25 mouse cellular contexts compared by ENCODE assay signal in genomic region chr13:59796466-59796848, GRCm38 (mm10). TPM values are rescaled to one million over a fixed set of nuclear protein-coding genes. Genes with fewer than 3 reads are reported as not detected.
DNase-seq lines count a peak whose midpoint lies in the region; ATAC-seq and TF ChIP-seq lines count a peak whose summit lies in the region.
"Had no signal": no experiment of that assay in that cellular context is flagged by ENCODE, and none has a peak within 500 bp of the region (broad histone marks: within the 10 kb centered on the region; RNA-seq: fewer than 3 reads in every experiment).

No protein-coding gene starts in this region.

- no peaks in the 10 kb centered on the region for H3K27me3 ChIP-seq in spleen, adult 2 months (ENCODE audit: control insufficient read depth, insufficient read depth, low read length)
- H3K27me3 ChIP-seq in liver, embryonic 13.5 days: no peaks in the 10 kb centered on the region
- no peaks in the 10 kb centered on the region for H3K27me3 ChIP-seq in kidney, embryonic 15.5 days
- no peaks in the 10 kb centered on the region for H3K27me3 ChIP-seq in hindbrain, embryonic 11.5 days (ENCODE audit: control insufficient read depth, insufficient read depth, low read length)
- H3K27me3 ChIP-seq: hindbrain, embryonic 12.5 days; stomach, embryonic 15.5 days had no signal

- no peak for TF ChIP-seq CTCF in spleen, adult 2 months (IDR thresholded peaks at IDR 0.05; ENCODE audit: extremely low read depth, insufficient read depth, insufficient read length, insufficient replicate concordance)
- no peak for TF ChIP-seq CTCF in bone marrow, adult 2 months (IDR thresholded peaks at IDR 0.05; ENCODE audit: control insufficient read depth, insufficient read depth, low read length)

- H3K9ac ChIP-seq in liver, embryonic 13.5 days: peak overlapping the region; percentile 66
- H3K9ac ChIP-seq in kidney, embryonic 15.5 days: no peak overlapping the region
- H3K9ac ChIP-seq in hindbrain, embryonic 11.5 days (ENCODE audit: low read depth, low read length): no peak overlapping the region
- H3K9ac ChIP-seq: hindbrain, embryonic 12.5 days; stomach, embryonic 15.5 days had no signal

- H3K4me1 ChIP-seq in spleen, adult 2 months (ENCODE audit: control insufficient read depth, insufficient read depth, insufficient read length): peaks cover 2% of the 10 kb centered on the region; the same call in 1 of the 2 replicates
- peaks cover 8% of the 10 kb centered on the region for H3K4me1 ChIP-seq in bone marrow, adult 2 months (ENCODE audit: control insufficient read depth, insufficient read depth, low read length)
- peaks cover 71% of the 10 kb centered on the region for H3K4me1 ChIP-seq in liver, embryonic 13.5 days (replicated peaks)
- no peaks in the 10 kb centered on the region for H3K4me1 ChIP-seq in kidney, embryonic 15.5 days
- no peaks in the 10 kb centered on the region for H3K4me1 ChIP-seq in hindbrain, embryonic 11.5 days (replicated peaks; ENCODE audit: control insufficient read depth, insufficient read depth, low read length)
- H3K4me1 ChIP-seq: embryonic facial prominence, embryonic 10.5 days; hindbrain, embryonic 12.5 days; stomach, embryonic 15.5 days had no signal

- no peak for ATAC-seq in liver, embryonic 13.5 days (ENCODE audit: low read depth)
- no peak for ATAC-seq in kidney, embryonic 15.5 days (replicated peaks; ENCODE audit: low FRiP score)
- no peak for ATAC-seq in hindbrain, embryonic 11.5 days (ENCODE audit: low FRiP score)
- ATAC-seq: forebrain, embryonic 14.5 days had no signal

- WGBS in spleen, adult 2 months: 96% methylated on average over 9 of the region's 9 CpGs
- WGBS in bone marrow, adult 2 months: 92% methylated on average over 9 of the region's 9 CpGs
- 86% methylated on average over 9 of the region's 9 CpGs for WGBS in liver, embryonic 13.5 days (ENCODE audit: insufficient replicate concordance)
- WGBS in kidney, embryonic 15.5 days: 94% methylated on average over 9 of the region's 9 CpGs
- WGBS in hindbrain, embryonic 11.5 days: 91% methylated on average over 9 of the region's 9 CpGs

- no peak for TF ChIP-seq POLR2A in spleen, adult 2 months (IDR thresholded peaks at IDR 0.05; ENCODE audit: low read depth, low read length)
- no peak for TF ChIP-seq POLR2A in bone marrow, adult 2 months (IDR thresholded peaks at IDR 0.05; ENCODE audit: borderline replicate concordance, control insufficient read depth, low read depth, low read length)

- H3K9me3 ChIP-seq in liver, embryonic 13.5 days (replicated peaks): no peaks in the 10 kb centered on the region
- no peaks in the 10 kb centered on the region for H3K9me3 ChIP-seq in kidney, embryonic 15.5 days (replicated peaks)
- H3K9me3 ChIP-seq in hindbrain, embryonic 11.5 days (ENCODE audit: control insufficient read depth, low read length): no peaks in the 10 kb centered on the region
- H3K9me3 ChIP-seq: embryonic facial prominence, embryonic 10.5 days; hindbrain, embryonic 12.5 days; stomach, embryonic 15.5 days had no signal

- no peak for DNase-seq in spleen, adult 2 months (ENCODE audit: low read depth in 1 of 2, low spot score in 2 of 2)
- no peak for DNase-seq in spleen, postnatal 36 days (ENCODE audit: low spot score in 2 of 2)
- no peak for DNase-seq in liver, embryonic 13.5 days
- no peak for DNase-seq in Muller cell, postnatal 12 days (ENCODE audit: inconsistent ontology term)
- no peak for DNase-seq in hindbrain, embryonic 11.5 days (ENCODE audit: low spot score)
- DNase-seq: adrenal gland, adult 2 months; cerebellum, adult 9-10 months; gastrocnemius, postnatal 10 days; heart, adult 18-20 months; kidney, adult 9 months; lung, adult 2 months; retina, postnatal 1 day; right cerebral cortex, postnatal 4 days; thymus, adult 2 months had no signal

- H3K4me3 ChIP-seq in spleen, adult 2 months (ENCODE audit: extremely low read depth, insufficient read depth, insufficient read length): no peak overlapping the region
- H3K4me3 ChIP-seq in bone marrow, adult 2 months (replicated peaks; ENCODE audit: control insufficient read depth, low read depth, low read length): no peak overlapping the region
- peak overlapping the region; percentile 11 for H3K4me3 ChIP-seq in liver, embryonic 13.5 days (replicated peaks)
- H3K4me3 ChIP-seq in kidney, embryonic 15.5 days (replicated peaks): no peak overlapping the region
- H3K4me3 ChIP-seq in hindbrain, embryonic 11.5 days (ENCODE audit: low read depth, low read length): no peak overlapping the region
- H3K4me3 ChIP-seq: embryonic facial prominence, embryonic 10.5 days; hindbrain, embryonic 12.5 days; stomach, embryonic 15.5 days had no signal

- peaks cover 66% of the 10 kb centered on the region for H3K36me3 ChIP-seq in spleen, adult 2 months (ENCODE audit: control insufficient read depth, insufficient read depth, low read length)
- H3K36me3 ChIP-seq in liver, embryonic 13.5 days: peaks cover 99% of the 10 kb centered on the region
- H3K36me3 ChIP-seq in kidney, embryonic 15.5 days: peaks cover 99% of the 10 kb centered on the region
- H3K36me3 ChIP-seq in hindbrain, embryonic 11.5 days (ENCODE audit: control insufficient read depth, insufficient read depth, low read length): peaks cover 13% of the 10 kb centered on the region

- peak overlapping the region; percentile 51 for H3K4me2 ChIP-seq in liver, embryonic 13.5 days
- H3K4me2 ChIP-seq in kidney, embryonic 15.5 days: no peak overlapping the region
- no peak overlapping the region for H3K4me2 ChIP-seq in hindbrain, embryonic 11.5 days (replicated peaks; ENCODE audit: low read depth, low read length)
- H3K4me2 ChIP-seq: hindbrain, embryonic 12.5 days; stomach, embryonic 15.5 days had no signal

- H3K27ac ChIP-seq in spleen, adult 2 months (ENCODE audit: insufficient read depth, low read length): peak overlapping the region; percentile 7; the same call in 1 of the 2 replicates
- peak overlapping the region; percentile 95 for H3K27ac ChIP-seq in bone marrow, adult 2 months (ENCODE audit: control insufficient read depth, insufficient read depth, low read depth, low read length, poor library complexity)
- peak overlapping the region; percentile 97 for H3K27ac ChIP-seq in liver, embryonic 13.5 days
- no peak overlapping the region for H3K27ac ChIP-seq in kidney, embryonic 15.5 days
- no peak overlapping the region for H3K27ac ChIP-seq in hindbrain, embryonic 11.5 days (ENCODE audit: low read depth, low read length)
- H3K27ac ChIP-seq: embryonic facial prominence, embryonic 10.5 days; hindbrain, embryonic 12.5 days; stomach, embryonic 15.5 days had no signal

RNA-seq across cellular contexts. Expression of gene Gm49354, which starts 14.4 kb away (rescaled TPM):
- not detected in 2 replicates for polyA plus RNA-seq in spleen, adult 2 months (2012; rRNA removed)
- 30.5 TPM in 1 of 2 replicates, not detected in the other for polyA plus RNA-seq in bone marrow, adult 2 months (2011; ENCODE audit: insufficient read depth, insufficient read length, low replicate concordance, missing spikeins)
- polyA plus RNA-seq in liver, embryonic 13.5 days (2015; fragmentation: Nextera tagmentation; extraction: Ambion mirVana): not detected in 2 replicates
- not detected in 2 replicates for polyA plus RNA-seq in kidney, embryonic 15.5 days (2015; fragmentation: Nextera tagmentation; extraction: Ambion mirVana)
- not detected in 2 replicates for polyA plus RNA-seq in hindbrain, embryonic 11.5 days (2014; fragmentation: Nextera tagmentation; extraction: Ambion mirVana)
- polyA plus RNA-seq: adrenal gland, adult 2 months; C2C12; embryonic facial prominence, embryonic 10.5 days; forebrain, embryonic 14.5 days; heart, postnatal 0 days; hindbrain, embryonic 12.5 days; large intestine, adult 2 months; limb, embryonic 11.5 days; lung, adult 2 months; midbrain, postnatal 0 days; stomach, embryonic 15.5 days; thymus, adult 2 months had no signal

RNA-seq across cellular contexts. Expression of gene Tut7, which starts 26.5 kb away (rescaled TPM):
- 21.2 and 22.2 TPM in 2 replicates for polyA plus RNA-seq in spleen, adult 2 months (2012; rRNA removed)
- 236 and 243 TPM in 2 replicates for polyA plus RNA-seq in bone marrow, adult 2 months (2011; ENCODE audit: insufficient read depth, insufficient read length, low replicate concordance, missing spikeins)
- 54.4 and 61.8 TPM in 2 replicates for polyA plus RNA-seq in liver, embryonic 13.5 days (2015; fragmentation: Nextera tagmentation; extraction: Ambion mirVana)
- polyA plus RNA-seq in kidney, embryonic 15.5 days (2015; fragmentation: Nextera tagmentation; extraction: Ambion mirVana): 48.1 and 48.9 TPM in 2 replicates
- polyA plus RNA-seq in hindbrain, embryonic 11.5 days (2014; fragmentation: Nextera tagmentation; extraction: Ambion mirVana): 49.1 and 50.8 TPM in 2 replicates

RNA-seq across cellular contexts. Expression of gene Isca1, which starts 26.8 kb away (rescaled TPM):
- 78.4 and 112 TPM in 2 replicates for polyA plus RNA-seq in spleen, adult 2 months (2012; rRNA removed)
- polyA plus RNA-seq in bone marrow, adult 2 months (2011; ENCODE audit: insufficient read depth, insufficient read length, low replicate concordance, missing spikeins): 95.1 and 226 TPM in 2 replicates
- 218 and 244 TPM in 2 replicates for polyA plus RNA-seq in liver, embryonic 13.5 days (2015; fragmentation: Nextera tagmentation; extraction: Ambion mirVana)
- polyA plus RNA-seq in kidney, embryonic 15.5 days (2015; fragmentation: Nextera tagmentation; extraction: Ambion mirVana): 128 and 134 TPM in 2 replicates
- 139 and 140 TPM in 2 replicates for polyA plus RNA-seq in hindbrain, embryonic 11.5 days (2014; fragmentation: Nextera tagmentation; extraction: Ambion mirVana)

RNA-seq across cellular contexts. Expression of gene 1700014D04Rik, which starts 49.9 kb away (rescaled TPM):
- polyA plus RNA-seq in spleen, adult 2 months (2012; rRNA removed): 0.06 TPM in 1 of 2 replicates, not detected in the other
- not detected in 2 replicates for polyA plus RNA-seq in bone marrow, adult 2 months (2011; ENCODE audit: insufficient read depth, insufficient read length, low replicate concordance, missing spikeins)
- not detected in 2 replicates for polyA plus RNA-seq in liver, embryonic 13.5 days (2015; fragmentation: Nextera tagmentation; extraction: Ambion mirVana)
- not detected in 2 replicates for polyA plus RNA-seq in kidney, embryonic 15.5 days (2015; fragmentation: Nextera tagmentation; extraction: Ambion mirVana)
- polyA plus RNA-seq in hindbrain, embryonic 11.5 days (2014; fragmentation: Nextera tagmentation; extraction: Ambion mirVana): 0.05 and 0.24 TPM in 2 replicates
- polyA plus RNA-seq: adrenal gland, adult 2 months; forebrain, embryonic 14.5 days; heart, postnatal 0 days; hindbrain, embryonic 12.5 days; large intestine, adult 2 months; limb, embryonic 11.5 days; stomach, embryonic 15.5 days had no signal

Comparison
In these comparisons a context has a peak if more than half of its experiments do, and no peak if none do; other contexts are left out.
1. H3K27ac ChIP-seq: peak in spleen, adult 2 months (single experiment), bone marrow, adult 2 months (single experiment) and liver, embryonic 13.5 days (single experiment); none in kidney, embryonic 15.5 days (single experiment) and hindbrain, embryonic 11.5 days (single experiment).